Mouse (Mus musculus) liver, adult (tissue): ENCODE results near the gene Csf2ra.
"Not testable (repeated sequence)": the region's sequence is repeated elsewhere in the genome, so short reads cannot be mapped to it uniquely, and the experiment has no call there.

Experiments used
- GATA4 ChIP-seq: IDR thresholded peaks from 2 replicates; pipeline ENCODE4 v1.6.1; 2014; ENCODE audit warnings: mild to moderate bottlenecking, low read length; ENCODE audit not compliant: insufficient replicate concordance

Gene Csf2ra

DNA sequence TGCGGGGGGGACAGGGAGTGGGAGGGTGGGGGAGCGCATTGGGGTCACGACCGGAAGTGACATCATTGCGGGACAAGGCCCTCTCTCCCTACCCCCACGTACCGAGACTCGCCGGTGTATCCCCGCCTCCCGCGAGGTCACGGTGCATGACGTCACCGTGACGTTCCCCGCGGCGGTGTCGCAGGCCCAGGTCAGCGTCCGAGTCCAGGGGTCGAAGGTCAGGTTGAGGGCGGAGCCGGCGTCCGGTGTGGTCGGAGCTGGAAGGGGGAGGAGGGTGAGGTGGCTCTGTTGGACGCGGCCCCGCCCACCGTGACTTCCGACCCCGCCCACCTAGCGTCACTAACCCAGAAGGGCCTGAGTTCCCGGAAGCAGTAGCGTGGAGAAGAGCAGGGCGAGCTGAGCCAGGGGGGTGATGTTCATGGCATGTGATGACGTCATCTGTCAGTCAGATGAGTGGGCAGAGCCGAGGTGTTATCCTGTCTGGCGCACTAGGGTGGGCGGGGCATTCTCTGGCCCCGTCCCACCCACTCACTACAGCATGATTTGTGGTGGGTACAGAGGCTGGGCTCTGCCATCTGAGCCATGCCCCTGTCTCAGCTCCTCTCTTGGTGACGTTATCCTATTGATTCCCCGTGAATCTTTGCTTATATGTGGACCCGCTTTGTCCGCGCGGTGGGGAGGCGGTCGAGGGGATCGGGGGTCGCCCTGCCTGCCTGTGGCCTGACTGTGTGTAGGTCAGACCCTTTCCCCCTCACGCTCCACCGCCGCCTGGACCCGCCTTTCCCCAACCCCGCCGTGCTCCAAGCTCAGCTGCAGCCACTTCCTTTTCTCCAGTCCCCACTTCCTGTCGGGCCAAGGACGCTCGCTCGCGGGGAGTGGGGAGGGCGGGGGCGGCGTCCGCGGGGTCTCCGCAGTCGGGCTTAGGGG is 1.0 kb downstream of the Csf2ra start:
- no peak for TF ChIP-seq GATA4

DNA sequence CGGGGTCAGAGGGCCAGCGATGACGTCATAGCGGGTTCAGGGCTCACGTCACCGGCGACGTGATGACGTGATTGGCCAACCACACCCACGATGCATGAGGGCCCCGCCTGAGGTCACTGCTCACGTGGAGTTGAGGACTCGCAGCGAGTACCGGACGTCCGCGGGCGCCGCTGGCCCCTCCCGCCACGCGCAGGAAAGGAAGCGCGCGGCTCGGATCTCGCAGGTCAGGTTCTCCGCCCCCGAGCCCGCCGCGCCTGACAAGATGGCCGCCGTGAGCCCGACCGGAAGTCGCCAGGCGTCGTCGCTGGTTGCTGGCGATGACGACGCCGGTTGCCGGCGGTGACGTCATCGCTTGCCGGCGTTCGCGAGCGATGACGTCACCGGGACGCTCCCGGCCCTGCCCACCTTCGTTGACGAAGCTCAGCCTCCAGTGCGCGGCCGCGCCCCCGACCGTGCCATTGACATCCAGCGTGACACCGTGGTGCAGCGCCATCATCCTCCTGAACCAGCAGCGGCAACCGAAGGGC is 1.8 kb downstream of the Csf2ra start:
- no peak for TF ChIP-seq GATA4

- no peak for TF ChIP-seq GATA4
Measured at GRCm38 (mm10) chr19:61225526-61226400, 2.5 kb downstream of the Csf2ra start.

GRCm38 (mm10) chr19:61224678-61225525 is 3.3 kb downstream of the Csf2ra start:
- TF ChIP-seq GATA4: no peak

DNA sequence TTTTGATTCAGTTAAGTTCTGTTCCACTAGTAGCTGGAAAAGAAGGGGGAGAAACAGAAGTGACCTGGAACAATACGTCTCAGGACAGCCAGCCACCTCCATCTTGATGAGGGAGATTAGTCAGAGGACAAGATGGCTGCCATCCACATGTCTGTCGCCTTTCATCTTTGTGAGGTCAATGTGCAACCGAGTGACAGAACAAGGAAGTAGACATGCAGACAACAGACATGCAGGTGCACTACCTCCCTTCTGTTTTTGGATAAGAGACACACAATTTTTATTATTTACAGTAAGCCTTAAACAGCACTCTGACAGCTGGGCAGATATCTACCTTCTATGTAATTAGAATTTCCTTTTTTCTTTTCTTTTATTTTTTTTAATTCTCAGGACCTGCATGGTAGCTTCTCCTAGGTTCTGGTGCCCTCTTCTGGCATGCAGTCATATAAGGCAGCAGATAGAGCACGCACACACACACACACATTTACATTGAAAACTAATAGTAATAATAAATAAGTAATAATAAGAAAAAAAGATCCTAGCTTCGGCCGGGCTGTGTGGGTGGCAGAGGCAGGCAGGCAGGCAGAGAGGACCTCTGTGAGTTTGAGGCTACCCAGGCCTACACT is 4.4 kb downstream of the Csf2ra start:
- no peak for TF ChIP-seq GATA4

DNA sequence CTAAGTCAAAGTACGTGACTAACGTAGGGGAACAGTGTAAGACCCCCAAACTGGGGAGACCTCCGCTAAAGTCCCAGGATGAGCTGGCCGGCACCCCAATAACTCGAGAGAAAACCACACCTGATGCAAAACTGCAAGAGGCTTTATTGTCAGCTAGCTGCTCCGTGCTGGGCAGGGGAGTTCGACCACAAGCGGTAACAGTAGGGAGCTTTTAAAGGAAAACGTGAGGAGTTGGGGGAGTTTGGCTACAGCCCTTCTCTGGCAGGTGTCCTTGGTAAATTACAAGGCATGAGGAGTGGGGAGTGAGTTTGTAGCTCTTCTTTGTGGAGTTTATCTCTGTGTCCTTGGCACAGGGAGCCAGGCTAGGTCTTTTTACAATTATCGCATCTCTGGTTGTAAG is 28.4 kb downstream of the Csf2ra start:
- no peak for TF ChIP-seq GATA4

DNA sequence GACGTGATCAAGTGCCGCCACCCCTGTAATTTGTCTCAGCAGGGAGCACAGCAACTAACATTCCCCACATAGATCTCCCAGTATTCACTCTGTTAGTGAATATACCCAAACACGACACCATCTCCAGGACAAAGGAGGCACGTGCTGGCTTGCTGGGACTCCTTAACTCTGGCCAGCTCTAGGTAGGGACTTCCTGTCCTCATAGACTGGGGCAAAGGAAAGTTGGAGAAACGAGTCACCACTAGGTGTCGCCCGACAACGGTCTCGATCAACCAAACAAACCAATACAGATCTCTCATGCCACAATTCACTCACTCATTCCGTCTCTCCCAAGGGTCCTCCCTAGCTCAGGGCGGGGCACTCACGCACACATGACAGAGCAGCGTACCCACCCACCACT is 28.9 kb downstream of the Csf2ra start:
- TF ChIP-seq GATA4: no peak

- TF ChIP-seq GATA4: not testable (repeated sequence)
Measured at GRCm38 (mm10) chr19:61183590-61183989, 44.6 kb downstream of the Csf2ra start, which contains the start of gene Gm6020. Gene Gm6020, plus strand, starts transcription at chr19:61183890.

GRCm38 (mm10) chr19:61175756-61176324 is 52.4 kb downstream of the Csf2ra start, which contains the start of gene Gm7102:
Gene Gm7102, minus strand, starts transcription at chr19:61176309.
- no peak for TF ChIP-seq GATA4
